Mouse (Mus musculus) kidney, adult 9 months (tissue): Measurements from ENCODE around the gene Scml4.

Experiments used
- DNase-seq: peaks from one replicate; pipeline ENCODE4 v3.0.0; 2022

Gene Scml4

DNA sequence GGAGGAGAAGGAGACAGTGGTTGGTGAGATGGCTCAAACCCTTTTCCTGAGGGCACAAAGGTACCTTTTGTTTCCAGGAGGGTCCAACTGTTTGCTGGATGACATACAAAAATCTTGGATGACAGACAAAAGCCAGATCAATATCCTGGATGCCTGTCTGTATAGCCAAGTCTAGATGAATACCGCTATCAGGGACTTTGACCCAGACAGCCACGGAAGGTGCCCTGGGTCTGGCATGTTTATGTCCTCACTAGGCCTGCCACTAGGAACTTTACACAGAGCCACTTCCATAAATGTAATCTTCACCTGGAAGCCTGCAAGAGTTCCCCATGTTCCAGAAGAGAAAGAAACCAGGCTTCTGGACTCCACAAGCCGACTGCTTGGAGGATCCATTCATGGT, 141.3 kb downstream of the Scml4 start:
- no peak for DNase-seq

GRCm38 (mm10) chr10:43002066-43002678, 142.0 kb downstream of the Scml4 start:
- DNase-seq, result peak; percentile 40

GRCm38 (mm10) chr10:43002721-43003465, 142.7 kb downstream of the Scml4 start:
- no peak for DNase-seq

DNA sequence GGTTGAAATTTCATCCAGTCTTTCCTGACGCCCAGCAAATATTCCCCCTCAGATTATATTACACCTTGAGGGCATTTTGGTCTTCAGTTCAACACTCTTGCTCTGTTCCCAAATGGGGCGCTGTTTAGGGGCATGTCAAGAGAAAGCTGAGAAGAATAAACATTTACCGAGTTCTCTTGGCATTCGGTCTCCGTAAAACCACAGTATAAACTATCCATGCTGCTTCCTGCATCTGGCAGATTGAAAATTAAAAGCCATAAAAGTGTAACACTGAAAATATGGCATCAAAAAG, 143.2 kb downstream of the Scml4 start:
- DNase-seq, result no peak

DNA sequence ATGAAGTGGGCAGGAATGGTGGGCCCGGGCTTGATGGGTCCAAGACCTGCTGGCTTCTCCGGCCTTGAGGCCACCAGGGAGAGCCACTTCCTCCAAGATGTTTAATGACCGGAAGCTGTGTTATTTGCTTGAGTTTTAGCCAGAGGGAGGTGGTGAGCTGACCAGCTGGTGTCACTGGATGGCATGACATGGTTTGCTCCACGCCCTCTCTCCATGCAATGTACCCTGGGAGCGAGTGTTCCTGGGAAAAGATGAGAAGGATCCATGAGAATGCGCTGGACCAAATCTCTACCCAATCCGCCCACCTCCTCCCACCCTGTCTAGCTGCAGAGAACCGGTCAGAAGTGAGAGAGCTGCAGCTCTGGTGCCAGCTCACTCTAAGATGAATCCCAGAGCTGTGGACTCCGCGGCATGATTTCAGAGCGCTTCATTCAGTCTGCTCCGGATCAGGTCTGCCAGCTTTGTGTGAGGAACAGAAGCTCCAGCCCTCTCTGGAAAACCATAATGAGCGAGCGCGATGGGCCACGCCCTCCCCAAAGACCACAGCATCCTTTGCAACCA, 144.1 kb downstream of the Scml4 start:
- DNase-seq, result no peak

GRCm38 (mm10) chr10:43005031-43005430, 144.9 kb downstream of the Scml4 start:
- no peak for DNase-seq

GRCm38 (mm10) chr10:43005677-43006076, 145.5 kb downstream of the Scml4 start:
- DNase-seq, result no peak

DNA sequence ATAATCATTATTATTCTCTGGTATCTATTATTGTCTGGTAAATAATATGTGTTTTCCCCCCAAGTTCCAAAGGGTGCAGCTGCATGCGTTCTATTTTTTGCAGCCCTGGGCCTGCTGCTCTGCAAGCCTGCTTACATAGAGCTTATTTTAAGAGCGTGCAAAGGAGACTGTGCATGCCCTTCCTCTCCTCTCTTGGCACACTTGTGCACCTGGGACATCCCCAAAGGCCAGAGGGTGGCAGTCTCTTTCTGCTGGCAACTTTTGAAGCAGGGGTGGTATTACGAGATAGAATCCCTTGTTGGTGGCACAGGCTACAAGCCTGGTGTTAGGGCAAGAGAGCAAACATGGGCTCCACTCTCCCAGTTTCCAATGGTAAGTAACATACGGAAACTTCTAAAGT, 146.4 kb downstream of the Scml4 start:
- DNase-seq, result no peak

- no peak for DNase-seq
Observed at GRCm38 (mm10) chr10:43008116-43008515, 147.9 kb downstream of the Scml4 start.
